Mouse (Mus musculus) heart, postnatal 25 days (tissue): ENCODE data around the gene Eaf1. TPM values are rescaled to one million over a fixed set of nuclear protein-coding genes. Genes with fewer than 3 reads are reported as not detected.

Experiments used
- total RNA-seq, 2 experiments: library from RNA; stranded (reverse); gene quantifications; 2 replicates each; pipeline ENCODE4 v1.2.3; 2021

Eaf1 gene
- total RNA-seq, 2 experiments from 2014 or later = 10.7 to 11.4 TPM

Other genes starting within 250 kb of the Eaf1 start
- 1 to 10 TPM; 3.4 to 4.1 TPM for gene Phf7, start 243.1 kb upstream of the Eaf1 start, total RNA-seq
- gene Bap1, start 242.9 kb upstream of the Eaf1 start, total RNA-seq = 10 to 100 TPM; 39.5 to 45.5 TPM
- gene Dnah1, start 170.5 kb upstream of the Eaf1 start, total RNA-seq = under 1 TPM; 0.03 to 0.11 TPM
- 10 to 100 TPM; 31.0 to 32.0 TPM for gene Capn7, start 157.8 kb upstream of the Eaf1 start, total RNA-seq
- 10 to 100 TPM; 41.0 to 58.1 TPM for gene Sh3bp5, start 58.3 kb upstream of the Eaf1 start, total RNA-seq
- 10 to 100 TPM in 1 of 2 experiments, 1 to 10 TPM in 1; 8.6 to 11.7 TPM for gene Mettl6, start 641 bp downstream of the Eaf1 start, total RNA-seq
- 10 to 100 TPM in 1 of 2 experiments, 1 to 10 TPM in 1; 9.3 to 11.9 TPM for gene Colq, start 96.9 kb downstream of the Eaf1 start, total RNA-seq
- 1 to 10 TPM in 1 of 2 experiments, under 1 TPM in 1; 0.47 to 1.5 TPM for gene Gm49387, start 146.5 kb downstream of the Eaf1 start, total RNA-seq
- gene Btd, start 146.6 kb downstream of the Eaf1 start, total RNA-seq = 10 to 100 TPM in 1 of 2 experiments, 1 to 10 TPM in 1; 9.1 to 10.4 TPM
- gene Hacl1, start 146.9 kb downstream of the Eaf1 start, total RNA-seq = 10 to 100 TPM in 1 of 2 experiments, 1 to 10 TPM in 1; 5.7 to 13.6 TPM